Mouse (Mus musculus) neural tube, embryonic 13.5 days (tissue): ENCODE measurements at regions not wholly inside any gene's neighbourhood (a gene's known extent, or its start where the extent isn't known, plus 50 kb on each side); places are given as distances from the start of the nearest gene placed in this dataset.

Experiments used
- ATAC-seq: fragments of 200-750 bp; cut with Nextera tagmentation; 2 replicates; pipeline ENCODE4 v1.8.0; 2017; ENCODE audit warnings: low read depth, mild to moderate bottlenecking, moderate TSS enrichment, moderate library complexity
- H3K27ac ChIP-seq: fragments of 300-500 bp; sonication (generic); replicated peaks from 2 replicates; pipeline ENCODE4 v1.5.1; 2015; ENCODE audit warnings: moderate library complexity, mild to moderate bottlenecking, inconsistent platforms
- H3K27me3 ChIP-seq: fragments of 300-500 bp; sonication (generic); 2 replicates; pipeline ENCODE4 v1.6.1; 2015; ENCODE audit warnings: mild to moderate bottlenecking, inconsistent platforms
- H3K36me3 ChIP-seq: fragments of 300-500 bp; sonication (generic); 2 replicates; pipeline ENCODE4 v1.6.1; 2015; ENCODE audit warnings: mild to moderate bottlenecking, inconsistent platforms
- H3K4me1 ChIP-seq: fragments of 300-500 bp; sonication (generic); replicated peaks from 2 replicates; pipeline ENCODE4 v1.6.1; 2015; ENCODE audit warnings: inconsistent platforms
- H3K4me2 ChIP-seq: fragments of 300-500 bp; sonication (generic); 2 replicates; pipeline ENCODE4 v1.6.1; 2015; ENCODE audit warnings: inconsistent platforms, mild to moderate bottlenecking, moderate library complexity
- H3K4me3 ChIP-seq: fragments of 300-500 bp; sonication (generic); 2 replicates; pipeline ENCODE4 v1.5.1; 2015; ENCODE audit warnings: mild to moderate bottlenecking, inconsistent platforms
- H3K9ac ChIP-seq: fragments of 300-500 bp; sonication (generic); 2 replicates; pipeline ENCODE4 v1.6.1; 2015; ENCODE audit warnings: moderate library complexity, mild to moderate bottlenecking, inconsistent platforms
- H3K9me3 ChIP-seq: fragments of 300-500 bp; sonication (generic); 2 replicates; pipeline ENCODE4 v1.6.1; 2016; ENCODE audit warnings: inconsistent platforms
- WGBS: fragments of 180-500 bp; shearing (Covaris S2); methylation state at CpG from one replicate; pipeline ENCODE4 v1.1.7; 2015; 5-methylcytosine and 5-hydroxymethylcytosine counted together

GRCm38 (mm10) chr3:45659052-45659451, 280.9 kb downstream of the Pcdh10 start:
- no peaks in the 10 kb centered on the region for H3K36me3 ChIP-seq
- no peaks in the 10 kb centered on the region for H3K9me3 ChIP-seq
- H3K4me2 ChIP-seq: no peak overlapping the region
- H3K4me1 ChIP-seq: no peaks in the 10 kb centered on the region
- no peak for ATAC-seq
- WGBS: 88% methylated on average over 1 of the region's 1 CpGs
- no peaks in the 10 kb centered on the region for H3K27me3 ChIP-seq
- H3K9ac ChIP-seq: no peak overlapping the region
- H3K27ac ChIP-seq: no peak overlapping the region
- H3K4me3 ChIP-seq: no peak overlapping the region

GRCm38 (mm10) chr3:45670434-45670833, 292.2 kb downstream of the Pcdh10 start:
- Histone ChIP-seq H3K4me2 (no peak overlapping the region), H3K4me3 (no peak overlapping the region), H3K27ac (no peak overlapping the region), H3K9ac (no peak overlapping the region), H3K9me3 (no peaks in the 10 kb centered on the region), H3K36me3 (no peaks in the 10 kb centered on the region), H3K27me3 (no peaks in the 10 kb centered on the region), H3K4me1 (no peaks in the 10 kb centered on the region)
- ATAC-seq: no peak

- WGBS: 85% methylated on average over 6 of the region's 6 CpGs
- no peak overlapping the region for H3K4me2 ChIP-seq
- peaks cover 3% of the 10 kb centered on the region; the same call in 1 of the 2 replicates for H3K27me3 ChIP-seq
- H3K4me3 ChIP-seq: no peak overlapping the region
- no peaks in the 10 kb centered on the region for H3K36me3 ChIP-seq
- no peak overlapping the region for H3K9ac ChIP-seq
- H3K9me3 ChIP-seq: no peaks in the 10 kb centered on the region
- peaks cover 7% of the 10 kb centered on the region for H3K4me1 ChIP-seq
- ATAC-seq: no peak
- no peak overlapping the region for H3K27ac ChIP-seq
Observed at GRCm38 (mm10) chr3:45677672-45678071, 299.5 kb downstream of the Pcdh10 start.

- Histone ChIP-seq H3K4me2 (peak overlapping the region; percentile 47), H3K27ac (no peak overlapping the region), H3K4me3 (peak overlapping the region; percentile 18; the same call in 1 of the 2 replicates), H3K9ac (no peak overlapping the region), H3K4me1 (peaks cover 7% of the 10 kb centered on the region), H3K9me3 (no peaks in the 10 kb centered on the region), H3K27me3 (peaks cover 3% of the 10 kb centered on the region; the same call in 1 of the 2 replicates), H3K36me3 (no peaks in the 10 kb centered on the region)
- ATAC-seq: no peak
- 2% methylated on average over 12 of the region's 12 CpGs for WGBS
Observed at GRCm38 (mm10) chr3:45681410-45681809, 303.2 kb downstream of the Pcdh10 start.

GRCm38 (mm10) chr3:45707891-45708290, 329.7 kb downstream of the Pcdh10 start:
- Histone ChIP-seq H3K4me3 (no peak overlapping the region), H3K27ac (no peak overlapping the region), H3K9ac (no peak overlapping the region), H3K27me3 (no peaks in the 10 kb centered on the region), H3K4me1 (no peaks in the 10 kb centered on the region), H3K36me3 (no peaks in the 10 kb centered on the region), H3K9me3 (no peaks in the 10 kb centered on the region), H3K4me2 (no peak overlapping the region)
- ATAC-seq: no peak
- WGBS: 51% methylated on average over 1 of the region's 1 CpGs
